Mouse (Mus musculus) heart, embryonic 16.5 days (tissue): ENCODE measurements around the gene Slc4a2. TPM values are rescaled to one million over a fixed set of nuclear protein-coding genes. Genes with fewer than 3 reads are reported as not detected.

Source experiments
- ATAC-seq: fragments of 200-750 bp; cut with Nextera tagmentation; replicated peaks from 2 replicates; pipeline ENCODE4 v1.8.0; 2017; ENCODE audit warnings: moderate number of reproducible peaks; ENCODE audit not compliant: insufficient read depth, low FRiP score; ENCODE audit errors: extremely low read depth
- H3K27ac ChIP-seq: fragments of 300-500 bp; sonication (generic); 2 replicates; pipeline ENCODE4 v1.5.1; 2014; ENCODE audit warnings: mild to moderate bottlenecking, low read length, control low read depth, moderate library complexity
- H3K27me3 ChIP-seq: fragments of 300-500 bp; sonication (generic); 2 replicates; pipeline ENCODE4 v1.6.1; 2014; ENCODE audit warnings: low read length, mixed read lengths; ENCODE audit not compliant: control insufficient read depth, insufficient read depth
- H3K36me3 ChIP-seq: fragments of 300-500 bp; sonication (generic); 2 replicates; pipeline ENCODE4 v1.6.1; 2014; ENCODE audit not compliant: control insufficient read depth, insufficient read depth
- H3K4me1 ChIP-seq: fragments of 300-500 bp; sonication (generic); 2 replicates; pipeline ENCODE4 v1.6.1; 2014; ENCODE audit warnings: low read length, mixed read lengths; ENCODE audit not compliant: control insufficient read depth, insufficient read depth
- H3K4me2 ChIP-seq: fragments of 300-500 bp; sonication (generic); 2 replicates; pipeline ENCODE4 v1.6.1; 2014; ENCODE audit warnings: low read depth, mild to moderate bottlenecking, control low read depth, low read length
- H3K4me3 ChIP-seq: fragments of 300-500 bp; sonication (generic); 2 replicates; pipeline ENCODE4 v1.5.1; 2014; ENCODE audit warnings: mild to moderate bottlenecking, control low read depth, low read length
- H3K9ac ChIP-seq: fragments of 300-500 bp; sonication (generic); 2 replicates; pipeline ENCODE4 v1.6.1; 2014; ENCODE audit warnings: low read length, control low read depth
- H3K9me3 ChIP-seq: fragments of 300-500 bp; sonication (generic); replicated peaks from 2 replicates; pipeline ENCODE4 v1.6.1; 2016; ENCODE audit warnings: low read length; ENCODE audit not compliant: control insufficient read depth
- WGBS: fragments of 180-500 bp; shearing (Covaris S2); extraction: QIAGEN DNeasy Blood & Tissue Kit; methylation state at CpG from one replicate; pipeline ENCODE4 v1.1.7; 2014; 5-methylcytosine and 5-hydroxymethylcytosine counted together
- polyA plus RNA-seq: library from polyadenylated mRNA; unstranded; fragments of >200 nt; fragmentation: Nextera tagmentation; extraction: Ambion mirVana; gene quantifications from 2 replicates; pipeline ENCODE4 v1.2.1, GENCODE M21; 2015

Slc4a2 gene
- polyA plus RNA-seq, 1 experiment from 2014 or later, result 29.2 TPM

- H3K4me3 ChIP-seq, result peak overlapping the region; percentile 79
- H3K9me3 ChIP-seq, result no peaks in the 10 kb centered on the region
- H3K36me3 ChIP-seq, result peaks cover 11% of the 10 kb centered on the region; the same call in 1 of the 2 replicates
- peaks cover 33% of the 10 kb centered on the region for H3K4me1 ChIP-seq
- no peak for ATAC-seq
- peak overlapping the region; percentile 92 for H3K4me2 ChIP-seq
- H3K27me3 ChIP-seq, result no peaks in the 10 kb centered on the region
- no peak overlapping the region for H3K27ac ChIP-seq
- peak overlapping the region; percentile 82 for H3K9ac ChIP-seq
- WGBS, result 18% methylated on average over 9 of the region's 9 CpGs
Observed at GRCm38 (mm10) chr5:24426556-24427284, 3.1 kb downstream of the Slc4a2 start.

- Histone ChIP-seq H3K4me2 (peak overlapping the region; percentile 92; the same call in 1 of the 2 replicates), H3K36me3 (peaks cover 16% of the 10 kb centered on the region), H3K27me3 (no peaks in the 10 kb centered on the region), H3K27ac (no peak overlapping the region), H3K4me1 (peaks cover 33% of the 10 kb centered on the region), H3K4me3 (no peak overlapping the region), H3K9me3 (no peaks in the 10 kb centered on the region), H3K9ac (peak overlapping the region; percentile 82; the same call in 1 of the 2 replicates)
- no peak for ATAC-seq
- WGBS, result 45% methylated on average over 12 of the region's 12 CpGs
Observed at GRCm38 (mm10) chr5:24427285-24427633, 3.6 kb downstream of the Slc4a2 start.

GRCm38 (mm10) chr5:24427981-24428402 is 4.4 kb downstream of the Slc4a2 start:
- Histone ChIP-seq H3K4me1 (peaks cover 28% of the 10 kb centered on the region), H3K27ac (no peak overlapping the region), H3K9ac (no peak overlapping the region), H3K4me3 (no peak overlapping the region), H3K9me3 (no peaks in the 10 kb centered on the region), H3K36me3 (peaks cover 20% of the 10 kb centered on the region), H3K4me2 (no peak overlapping the region), H3K27me3 (no peaks in the 10 kb centered on the region)
- 26% methylated on average over 15 of the region's 15 CpGs for WGBS
- ATAC-seq, result no peak

GRCm38 (mm10) chr5:24428596-24428995 is 5.0 kb downstream of the Slc4a2 start:
- WGBS, result 31% methylated on average over 8 of the region's 9 CpGs
- H3K27ac ChIP-seq, result no peak overlapping the region
- no peaks in the 10 kb centered on the region for H3K27me3 ChIP-seq
- H3K36me3 ChIP-seq, result peaks cover 20% of the 10 kb centered on the region
- H3K9ac ChIP-seq, result no peak overlapping the region
- H3K9me3 ChIP-seq, result no peaks in the 10 kb centered on the region
- no peak for ATAC-seq
- no peak overlapping the region for H3K4me2 ChIP-seq
- no peak overlapping the region for H3K4me3 ChIP-seq
- H3K4me1 ChIP-seq, result peaks cover 28% of the 10 kb centered on the region

GRCm38 (mm10) chr5:24433993-24434392 is 10.4 kb downstream of the Slc4a2 start:
- H3K4me3 ChIP-seq, result no peak overlapping the region
- no peaks in the 10 kb centered on the region for H3K27me3 ChIP-seq
- H3K9ac ChIP-seq, result no peak overlapping the region
- H3K36me3 ChIP-seq, result peaks cover 54% of the 10 kb centered on the region
- H3K4me2 ChIP-seq, result no peak overlapping the region
- H3K4me1 ChIP-seq, result no peaks in the 10 kb centered on the region; the same call in 1 of the 2 replicates
- WGBS, result 85% methylated on average over 8 of the region's 8 CpGs
- H3K27ac ChIP-seq, result no peak overlapping the region
- ATAC-seq, result no peak
- no peaks in the 10 kb centered on the region for H3K9me3 ChIP-seq

- WGBS, result 91% methylated on average over 8 of the region's 8 CpGs
- H3K4me3 ChIP-seq, result no peak overlapping the region
- peaks cover 47% of the 10 kb centered on the region for H3K36me3 ChIP-seq
- H3K9ac ChIP-seq, result no peak overlapping the region
- no peak overlapping the region for H3K27ac ChIP-seq
- no peaks in the 10 kb centered on the region for H3K27me3 ChIP-seq
- no peak overlapping the region for H3K4me2 ChIP-seq
- H3K9me3 ChIP-seq, result no peaks in the 10 kb centered on the region
- H3K4me1 ChIP-seq, result peaks cover 17% of the 10 kb centered on the region
- ATAC-seq, result no peak
Observed at GRCm38 (mm10) chr5:24441187-24441586, 17.6 kb downstream of the Slc4a2 start.

- H3K4me3 ChIP-seq, result no peak overlapping the region
- peaks cover 42% of the 10 kb centered on the region for H3K36me3 ChIP-seq
- ATAC-seq, result no peak
- no peak overlapping the region for H3K9ac ChIP-seq
- H3K4me1 ChIP-seq, result peaks cover 17% of the 10 kb centered on the region
- no peaks in the 10 kb centered on the region for H3K27me3 ChIP-seq
- H3K27ac ChIP-seq, result no peak overlapping the region
- no peak overlapping the region for H3K4me2 ChIP-seq
- WGBS, result 76% methylated on average over 9 of the region's 9 CpGs
- no peaks in the 10 kb centered on the region for H3K9me3 ChIP-seq
Observed at GRCm38 (mm10) chr5:24442029-24442428, 18.4 kb downstream of the Slc4a2 start.

- 89% methylated on average over 7 of the region's 7 CpGs for WGBS
- H3K36me3 ChIP-seq, result peaks cover 42% of the 10 kb centered on the region
- no peak for ATAC-seq
- no peak overlapping the region for H3K9ac ChIP-seq
- H3K4me2 ChIP-seq, result no peak overlapping the region
- no peak overlapping the region for H3K27ac ChIP-seq
- no peak overlapping the region for H3K4me3 ChIP-seq
- no peaks in the 10 kb centered on the region for H3K27me3 ChIP-seq
- peaks cover 26% of the 10 kb centered on the region for H3K4me1 ChIP-seq
- no peaks in the 10 kb centered on the region for H3K9me3 ChIP-seq
Observed at GRCm38 (mm10) chr5:24443204-24443603, 19.6 kb downstream of the Slc4a2 start.

- no peaks in the 10 kb centered on the region for H3K9me3 ChIP-seq
- H3K27ac ChIP-seq, result peak overlapping the region; percentile 97; the same call in 1 of the 2 replicates
- H3K4me3 ChIP-seq, result peak overlapping the region; percentile 90
- H3K4me2 ChIP-seq, result peak overlapping the region; percentile 77
- ATAC-seq, result no peak
- WGBS, result 73% methylated on average over 12 of the region's 12 CpGs
- H3K36me3 ChIP-seq, result peaks cover 35% of the 10 kb centered on the region
- H3K27me3 ChIP-seq, result no peaks in the 10 kb centered on the region
- H3K4me1 ChIP-seq, result peaks cover 26% of the 10 kb centered on the region
- peak overlapping the region; percentile 98 for H3K9ac ChIP-seq
Observed at GRCm38 (mm10) chr5:24443927-24444326, 20.3 kb downstream of the Slc4a2 start.
